Mouse (Mus musculus): ENCODE results near the gene Rbbp9.
"Not testable (repeated sequence)": the region's sequence is repeated elsewhere in the genome, so short reads cannot be mapped to it uniquely, and the experiment has no call there.

Rbbp9 gene

DNA sequence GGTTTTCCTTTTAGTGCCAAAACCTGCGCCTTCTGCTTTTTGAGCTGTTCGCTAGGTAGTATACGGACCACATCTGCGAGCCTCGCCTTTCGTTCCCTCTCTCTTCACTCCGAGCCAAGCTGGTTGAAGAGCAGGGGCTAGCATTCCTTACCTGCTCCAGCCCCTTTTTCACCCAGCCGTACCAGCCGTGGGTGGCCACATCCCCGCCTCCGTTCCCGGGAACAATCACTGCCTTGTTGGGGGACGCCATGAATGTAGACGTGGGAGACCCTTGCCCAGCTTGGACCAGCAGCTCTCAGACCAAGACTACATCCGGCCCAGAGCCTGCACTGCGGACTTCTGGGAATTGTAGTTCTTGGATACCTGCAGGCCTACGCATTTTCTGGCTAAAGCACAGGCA lies at the start of gene Rbbp9:
Gene Rbbp9 (minus strand): TSS at position 341 of the 400 bp plus-strand sequence.
- DNase-seq = peak; percentile 55

DNA sequence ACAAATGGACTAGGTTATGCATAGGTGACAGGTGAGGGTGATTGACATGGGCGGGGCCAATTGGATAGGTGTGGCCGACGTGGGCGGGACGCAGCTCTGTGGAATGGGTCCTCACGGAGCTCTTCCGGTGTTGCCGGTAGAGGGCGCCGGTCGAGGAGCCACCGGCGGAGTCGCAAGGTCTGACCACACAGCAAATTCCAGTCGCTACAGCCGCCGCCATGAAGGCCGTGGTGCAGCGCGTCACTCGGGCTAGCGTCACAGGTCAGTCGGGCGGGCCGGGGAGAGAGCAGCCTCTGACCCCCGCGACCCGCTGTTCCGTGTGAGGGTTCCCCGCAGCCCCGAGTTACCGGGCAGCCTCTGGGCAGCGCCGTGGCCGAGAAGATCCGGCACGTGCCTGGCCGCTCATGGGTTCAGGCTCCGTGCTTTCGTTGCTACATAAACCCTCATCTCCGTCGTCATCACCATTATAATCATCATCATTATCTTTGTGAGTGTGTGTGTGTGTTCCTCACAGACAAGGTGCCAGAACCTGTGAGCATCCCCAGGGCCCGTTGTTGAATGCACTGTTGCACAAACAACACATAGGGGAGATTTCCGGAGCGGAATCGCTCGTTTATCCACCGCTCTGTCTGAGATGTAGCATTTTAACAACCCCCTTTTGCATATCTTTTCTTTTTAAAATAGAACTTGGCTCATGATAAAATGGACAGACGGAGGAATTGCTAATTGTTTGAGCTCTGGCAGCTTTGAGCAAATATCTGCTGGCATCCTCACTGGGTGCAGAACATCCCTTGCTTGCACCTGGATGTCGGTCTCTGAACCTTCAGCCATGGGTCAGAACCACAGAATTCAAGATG lies 49.4 kb upstream of the Rbbp9 start, which contains the start of gene Dtd1:
Gene Dtd1 (plus strand): TSS at position 67 of the 857 bp plus-strand sequence.
- DNase-seq = peak; percentile 88

DNA sequence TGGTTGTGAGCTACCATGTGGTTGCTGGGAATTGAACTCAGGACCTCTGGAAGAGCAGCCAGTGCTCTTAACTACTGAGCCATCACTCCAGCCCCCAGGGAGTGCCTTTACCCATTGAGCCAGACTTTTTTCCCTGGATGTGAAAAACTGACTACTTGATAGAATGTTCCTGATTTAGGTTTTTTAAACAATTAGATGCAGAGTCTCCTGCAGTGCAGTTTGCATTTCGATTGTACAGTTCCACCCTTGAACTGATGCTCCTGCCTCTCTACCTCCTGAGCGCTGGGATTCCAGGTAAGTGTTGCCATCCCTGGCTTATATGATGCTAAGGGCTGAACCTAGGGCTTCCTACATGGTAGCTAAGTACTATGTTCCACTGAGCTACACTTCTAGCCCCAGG lies 47.3 kb upstream of the Rbbp9 start:
- DNase-seq = no peak

GRCm38 (mm10) chr2:144593951-144594651 lies 43.4 kb upstream of the Rbbp9 start, which contains the start of gene Smim26:
TSS of gene Smim26 (plus strand) at chr2:144594054.
- peak; percentile 76 for DNase-seq

- not testable (repeated sequence) for DNase-seq
These were observed 42.4 kb upstream of the Rbbp9 start for GRCm38 (mm10) chr2:144593036-144593435.

- DNase-seq = no peak
These were observed 38.1 kb upstream of the Rbbp9 start for GRCm38 (mm10) chr2:144588723-144589122.

- peak; percentile 94 for DNase-seq
These were observed 5.3 kb upstream of the Rbbp9 start, which contains the start of gene Sec23b for GRCm38 (mm10) chr2:144555820-144556552. TSS of gene Sec23b (plus strand) at chr2:144556229.

GRCm38 (mm10) chr2:144555286-144555819 lies 4.7 kb upstream of the Rbbp9 start:
- no peak for DNase-seq

DNA sequence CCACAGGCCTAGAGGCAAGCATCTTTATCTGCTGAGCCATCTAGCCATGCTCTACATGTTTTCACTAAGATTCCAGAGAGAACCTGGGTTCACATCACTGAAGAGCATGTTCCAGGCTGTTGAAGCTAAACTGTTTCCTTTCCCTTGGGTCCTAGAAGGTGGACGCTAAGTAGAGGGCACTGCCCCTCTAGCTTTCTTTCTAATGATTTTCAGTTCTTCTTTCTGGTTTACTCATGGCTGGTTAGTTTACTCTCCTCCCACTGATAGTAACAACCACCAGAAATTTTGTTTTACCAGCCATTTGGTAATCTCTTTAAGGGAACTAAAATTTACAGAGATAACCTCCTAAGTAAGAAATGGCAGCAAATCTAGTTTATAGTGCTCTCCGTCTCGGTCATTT lies 3.2 kb upstream of the Rbbp9 start:
- no peak for DNase-seq

DNA sequence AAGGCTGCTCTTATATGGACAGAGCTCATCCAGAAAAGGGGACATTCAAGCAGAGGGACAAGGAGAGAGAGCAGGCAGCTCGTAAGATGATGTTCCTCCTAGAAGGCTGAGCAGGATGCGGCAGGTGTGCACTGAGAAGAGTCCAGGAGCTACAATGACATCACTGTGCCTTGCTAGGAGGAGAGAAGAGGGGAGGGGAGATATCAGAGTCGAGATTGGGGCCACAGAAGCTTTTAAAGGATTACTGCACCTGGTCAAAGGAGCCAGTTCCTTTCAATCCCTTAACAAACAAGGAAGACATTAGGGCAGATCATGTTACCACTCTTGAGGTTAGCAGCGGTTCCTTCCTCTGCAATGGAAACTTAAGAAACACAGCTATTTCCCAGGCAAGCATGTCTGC lies 3.1 kb downstream of the Rbbp9 start:
- no peak for DNase-seq

GRCm38 (mm10) chr2:144545481-144545880 lies 5.2 kb downstream of the Rbbp9 start:
- DNase-seq = no peak

DNA sequence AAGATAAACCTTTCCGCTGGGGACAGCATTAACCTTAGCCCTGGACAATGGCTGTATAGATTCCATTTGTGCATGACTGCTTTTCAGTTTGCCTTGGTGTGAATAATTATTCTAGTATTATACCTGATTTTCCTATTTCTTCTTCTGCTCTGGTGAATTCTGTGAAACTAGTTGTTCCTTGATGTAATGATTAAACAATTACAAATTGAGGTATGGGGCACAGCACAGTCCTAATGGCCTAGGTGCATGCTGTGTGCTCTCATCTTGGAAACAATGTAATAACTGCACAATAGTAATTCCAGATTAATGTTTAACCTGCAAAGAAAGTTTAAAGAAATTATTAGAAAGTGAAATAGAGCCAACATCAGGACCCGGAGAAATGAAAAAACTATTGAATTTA lies 5.6 kb downstream of the Rbbp9 start:
- no peak for DNase-seq

DNA sequence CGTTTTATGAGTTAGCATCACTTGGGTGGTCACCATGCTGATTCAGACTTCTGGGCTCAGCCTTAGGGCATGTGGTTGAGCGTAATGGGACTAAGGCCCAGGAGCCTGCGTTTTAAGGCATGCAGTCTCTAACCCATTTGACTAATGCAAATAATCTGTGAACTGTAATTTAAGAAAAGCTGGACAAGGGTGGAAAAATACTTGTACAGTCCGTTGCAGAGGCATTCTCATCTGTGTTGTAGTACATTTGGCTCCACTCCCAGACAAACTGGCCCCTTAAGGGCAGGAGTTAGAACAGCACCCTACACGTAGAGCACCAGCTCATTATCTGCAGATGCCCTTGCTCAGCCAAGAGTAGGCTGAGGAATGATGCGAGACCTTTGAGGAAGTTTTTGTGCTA lies 6.0 kb downstream of the Rbbp9 start:
- DNase-seq = no peak

DNA sequence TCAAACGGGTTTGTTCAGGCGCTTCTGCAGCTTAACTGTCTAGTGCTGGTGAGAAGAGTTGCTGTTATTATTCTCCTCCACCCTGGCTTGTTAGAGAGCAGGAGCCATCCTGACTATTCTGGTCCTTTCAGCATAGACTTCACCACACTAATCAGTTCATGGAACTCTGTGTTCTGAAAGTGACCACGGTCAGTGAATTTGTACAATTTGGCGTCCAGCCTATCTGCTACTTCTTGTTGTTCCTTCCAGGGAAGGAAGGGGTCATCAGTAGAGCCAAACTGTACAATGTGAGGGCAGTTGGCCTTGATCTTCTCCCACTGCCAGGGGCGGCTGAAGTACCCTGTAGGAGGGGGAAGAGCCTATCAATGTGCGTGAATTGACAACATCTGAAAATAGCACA lies 7.0 kb downstream of the Rbbp9 start:
- DNase-seq = no peak

DNA sequence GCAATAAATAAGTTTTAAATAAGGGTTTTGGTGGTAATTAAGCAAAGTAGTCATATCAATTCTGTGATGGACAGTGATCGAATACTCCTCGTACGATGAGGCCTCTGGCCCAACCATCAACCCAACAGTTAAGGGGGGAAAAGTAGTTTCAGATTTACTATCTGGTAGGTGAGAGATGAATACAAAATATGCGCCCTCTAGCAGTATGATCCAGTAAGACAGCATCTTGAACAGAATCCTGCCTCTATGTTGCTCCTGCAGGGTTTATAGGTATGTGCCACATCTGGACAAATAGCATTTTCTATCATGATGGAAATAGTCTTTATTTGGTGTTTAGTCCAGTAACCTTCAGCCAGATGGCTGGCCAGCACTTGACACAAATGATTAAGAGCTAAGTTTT lies 9.4 kb downstream of the Rbbp9 start:
- DNase-seq = no peak

DNA sequence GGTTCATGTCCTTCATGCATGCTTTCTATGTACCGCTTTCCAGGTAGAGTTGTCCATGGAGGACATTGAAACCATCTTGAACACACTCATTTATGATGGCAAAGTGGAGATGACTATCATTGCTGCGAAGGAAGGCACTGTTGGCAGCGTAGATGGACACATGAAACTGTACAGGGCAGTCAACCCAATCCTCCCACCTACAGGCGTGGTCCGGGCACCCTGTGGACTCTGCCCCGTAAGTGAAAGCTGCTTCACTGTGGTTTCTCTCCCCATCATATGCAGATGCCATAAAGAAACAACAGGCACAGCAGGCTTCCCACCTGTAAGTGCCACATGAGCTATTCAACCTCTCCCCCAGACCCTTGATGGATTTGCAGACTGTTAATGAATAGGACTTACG lies 13.5 kb downstream of the Rbbp9 start:
- DNase-seq = no peak

- DNase-seq = no peak
These were observed 22.9 kb downstream of the Rbbp9 start for GRCm38 (mm10) chr2:144527821-144528174.

DNA sequence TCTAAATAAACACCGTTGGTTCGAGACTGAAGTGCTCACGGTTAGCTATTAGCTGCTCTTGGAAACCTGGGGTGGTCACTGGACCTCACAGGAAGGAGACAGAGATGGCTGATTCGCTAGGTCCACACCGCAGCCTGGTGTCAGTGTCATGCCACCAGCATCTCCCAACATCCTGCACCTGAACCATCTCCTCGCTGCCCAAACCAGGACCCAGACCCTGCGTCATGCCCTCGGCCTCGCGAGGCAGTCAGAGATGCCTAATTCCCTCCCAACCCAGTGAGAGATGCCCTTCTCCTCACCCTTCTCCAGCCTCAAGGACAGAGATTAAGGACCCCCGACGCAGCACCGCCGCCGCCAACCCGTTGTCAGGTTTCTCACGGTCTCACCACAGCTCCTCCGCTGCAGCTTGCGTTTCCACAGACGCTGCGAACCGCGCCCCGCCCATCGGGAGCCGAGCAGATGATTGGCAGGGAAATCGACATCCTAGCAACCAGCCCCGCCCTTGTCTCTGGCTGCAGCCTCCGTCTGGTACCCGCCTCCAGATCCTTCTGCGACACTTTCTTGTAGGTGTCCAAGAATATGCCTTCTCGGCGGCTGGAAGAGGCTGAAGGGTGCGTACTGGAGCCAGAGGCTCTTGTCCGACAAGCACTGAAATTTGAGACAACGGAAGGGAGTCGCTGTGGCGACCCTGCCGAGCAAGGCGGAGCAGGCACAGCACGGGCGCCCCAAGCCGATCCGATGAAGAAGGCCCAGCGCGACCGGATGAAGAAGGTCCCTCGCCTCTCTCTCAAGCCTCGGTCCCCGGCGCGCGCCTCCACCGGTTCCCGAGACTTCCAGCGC lies 23.5 kb downstream of the Rbbp9 start, which contains the start of the genes Dzank1 and Polr3f:
Gene Dzank1 (minus strand): TSS at position 434 of the 840 bp plus-strand sequence.
Gene Polr3f (plus strand): TSS at position 738 of the 840 bp plus-strand sequence.
- DNase-seq = peak; percentile 96

DNA sequence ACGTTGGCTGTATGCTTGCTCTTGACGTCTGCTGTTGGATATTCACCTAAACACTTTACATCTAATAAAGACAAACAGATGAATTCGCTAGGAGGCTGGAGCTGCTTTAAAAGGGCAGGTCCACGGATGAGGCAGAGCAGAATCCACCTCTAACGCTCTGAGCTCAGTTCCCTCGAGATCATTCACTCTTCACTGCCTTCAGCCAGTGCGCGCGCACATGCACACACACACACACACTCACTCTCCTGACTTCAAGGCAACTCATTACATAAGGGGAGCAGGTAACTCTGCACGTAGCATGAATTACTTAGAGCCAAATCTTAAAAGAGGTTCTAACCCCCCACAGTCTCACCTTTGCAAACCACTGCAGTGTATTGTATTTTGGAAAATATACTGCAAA lies 24.8 kb downstream of the Rbbp9 start:
- peak; percentile 19 for DNase-seq

DNA sequence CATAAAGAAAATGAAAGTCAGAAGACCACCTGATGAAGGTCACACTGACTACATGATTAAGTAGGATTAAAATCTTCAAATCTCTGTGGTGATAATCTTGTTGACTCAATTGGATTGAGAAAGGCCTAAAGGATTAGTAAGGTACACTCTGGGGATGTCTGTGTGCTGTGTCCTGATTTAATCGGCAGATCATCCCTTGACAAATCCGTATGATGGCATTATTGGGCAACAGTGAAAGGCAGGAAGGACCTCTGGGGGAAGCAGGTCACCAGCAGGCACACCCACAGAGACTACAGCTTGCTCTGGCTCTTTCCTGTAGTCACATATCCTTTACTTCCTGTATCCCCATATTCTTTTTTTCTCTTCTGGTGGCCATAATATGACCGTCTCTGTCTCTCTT lies 30.9 kb downstream of the Rbbp9 start:
- no peak for DNase-seq

DNA sequence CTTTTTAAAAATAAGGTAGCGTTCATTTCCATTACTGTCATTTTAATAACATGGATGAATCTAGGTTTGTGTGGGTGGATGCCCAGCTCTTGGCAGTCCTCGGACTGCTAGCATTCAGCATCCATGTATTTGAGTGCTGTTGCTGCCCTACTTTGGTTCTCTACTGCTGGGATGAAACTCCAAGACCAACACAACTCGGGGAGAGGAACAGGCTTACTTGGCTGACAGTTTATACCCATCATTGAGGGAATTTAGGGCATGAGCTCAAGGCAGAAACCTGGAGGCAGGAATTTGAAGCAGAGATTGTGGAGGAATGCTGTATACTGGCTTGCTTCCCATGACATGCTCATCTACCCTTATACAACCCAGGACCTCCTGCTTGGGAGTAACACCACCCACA lies 36.0 kb downstream of the Rbbp9 start:
- no peak for DNase-seq

DNA sequence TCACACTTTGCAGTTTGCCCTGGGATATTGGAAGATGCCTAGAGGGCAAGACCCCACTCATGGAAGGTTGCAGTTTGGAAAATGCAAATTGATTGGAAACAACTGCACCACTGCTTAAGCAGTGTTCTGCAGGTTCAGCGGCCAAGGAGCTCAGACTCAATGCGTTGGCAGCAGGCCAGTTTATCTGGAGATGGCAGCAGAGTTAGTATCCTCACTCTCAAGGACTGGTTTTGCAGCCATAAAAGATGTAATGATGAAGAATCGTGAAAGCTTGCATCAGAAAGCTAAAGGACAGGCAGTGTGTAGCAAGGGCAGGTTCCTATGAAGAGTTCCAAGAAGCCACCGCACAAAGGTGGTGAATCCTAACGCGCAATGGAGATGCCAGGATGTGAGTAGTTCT lies 48.5 kb downstream of the Rbbp9 start:
- DNase-seq = peak; percentile 30
